Mouse (Mus musculus) embryo, embryonic 10.5 days (tissue): ENCODE measurements around the gene Aspdh.

ENCODE experiments used
- DNase-seq: peaks from one replicate; pipeline ENCODE4 v3.0.0-alpha.2; 2015; ENCODE audit warnings: low spot score

Gene Aspdh

GRCm38 (mm10) chr7:44465111-44465510 lies at the start of gene Aspdh:
Gene Aspdh (plus strand): TSS chr7:44465391.
- no peak for DNase-seq

- DNase-seq, result no peak
Observed at GRCm38 (mm10) chr7:44427666-44428065, 37.5 kb upstream of the Aspdh start.

- DNase-seq, result peak; percentile 77
Observed at GRCm38 (mm10) chr7:44428171-44428950, 36.8 kb upstream of the Aspdh start.

GRCm38 (mm10) chr7:44428968-44429521 lies 36.1 kb upstream of the Aspdh start, which contains the start of gene Lrrc4b:
Gene Lrrc4b (plus strand): TSS chr7:44429018.
- DNase-seq, result peak; percentile 83

GRCm38 (mm10) chr7:44429534-44430488 lies 35.4 kb upstream of the Aspdh start:
- peak; percentile 45 for DNase-seq

- no peak for DNase-seq
Observed at GRCm38 (mm10) chr7:44432550-44432949, 32.6 kb upstream of the Aspdh start.

GRCm38 (mm10) chr7:44433371-44433770 lies 31.8 kb upstream of the Aspdh start:
- peak; percentile 89 for DNase-seq

GRCm38 (mm10) chr7:44434089-44434488 lies 31.1 kb upstream of the Aspdh start:
- DNase-seq, result no peak

GRCm38 (mm10) chr7:44435796-44436195 lies 29.4 kb upstream of the Aspdh start:
- no peak for DNase-seq

GRCm38 (mm10) chr7:44436267-44436666 lies 28.9 kb upstream of the Aspdh start:
- DNase-seq, result peak; percentile 15

- DNase-seq, result no peak
Observed at GRCm38 (mm10) chr7:44437188-44437587, 28.0 kb upstream of the Aspdh start.

GRCm38 (mm10) chr7:44437933-44438332 lies 27.3 kb upstream of the Aspdh start:
- no peak for DNase-seq

GRCm38 (mm10) chr7:44439696-44440095 lies 25.5 kb upstream of the Aspdh start:
- no peak for DNase-seq

GRCm38 (mm10) chr7:44440479-44440878 lies 24.7 kb upstream of the Aspdh start:
- DNase-seq, result no peak

- DNase-seq, result no peak
Observed at GRCm38 (mm10) chr7:44441180-44441579, 24.0 kb upstream of the Aspdh start.

GRCm38 (mm10) chr7:44441648-44442109 lies 23.5 kb upstream of the Aspdh start:
- peak; percentile 54 for DNase-seq

GRCm38 (mm10) chr7:44442407-44442821 lies 22.8 kb upstream of the Aspdh start:
- DNase-seq, result peak; percentile 61

- DNase-seq, result peak; percentile 53
Observed at GRCm38 (mm10) chr7:44443268-44444173, 21.7 kb upstream of the Aspdh start.

- no peak for DNase-seq
Observed at GRCm38 (mm10) chr7:44444886-44445527, 20.2 kb upstream of the Aspdh start.

- no peak for DNase-seq
Observed at GRCm38 (mm10) chr7:44445528-44445923, 19.7 kb upstream of the Aspdh start.
